In the genomic region with DNA sequence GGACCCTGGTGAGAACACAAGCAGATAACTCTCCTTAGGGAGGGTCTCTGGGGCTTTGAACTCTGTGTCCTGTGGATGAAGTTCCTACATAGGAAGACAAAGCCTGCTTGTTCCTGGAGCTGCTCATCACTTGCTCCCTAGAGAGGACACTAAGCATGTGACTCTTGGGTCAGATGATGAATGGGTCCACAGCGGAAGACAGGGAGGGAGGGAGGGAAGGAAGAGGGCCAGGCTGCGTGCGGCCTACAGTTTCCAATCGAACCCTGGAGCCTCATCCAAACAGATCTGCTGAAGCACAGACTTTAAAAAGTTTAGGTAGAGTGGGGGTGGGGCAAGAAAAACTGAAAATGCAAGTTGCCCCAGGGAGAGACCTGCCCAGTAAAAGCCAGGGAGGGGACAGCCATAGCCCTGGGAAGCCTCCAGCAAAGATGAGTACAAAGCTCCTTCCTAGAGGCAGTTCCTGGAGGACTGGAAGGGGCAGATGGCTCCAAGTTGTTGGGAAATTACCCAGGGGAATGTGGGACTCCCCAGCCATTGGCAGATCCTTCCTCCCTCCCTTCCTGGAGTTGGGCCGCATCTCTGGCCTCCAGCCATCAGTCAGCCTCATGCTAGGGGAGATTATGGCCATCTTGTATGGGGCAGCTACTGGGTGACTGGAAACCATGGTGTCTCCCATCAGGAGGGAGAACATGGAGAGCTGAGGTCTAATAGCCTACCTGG, we compare ENCODE assay signal across 8 mouse cellular contexts. TPM values are rescaled to one million over a fixed set of nuclear protein-coding genes. Genes with fewer than 3 reads are reported as not detected.
A peak's percentile ranks its signal among the peaks of the same experiment; 100 is the strongest.
DNase-seq lines count a peak whose midpoint lies in the region; ATAC-seq and TF ChIP-seq lines count a peak whose summit lies in the region.

No protein-coding gene starts in this region.

- no peak for ATAC-seq in midbrain, embryonic 11.5 days (ENCODE audit: low FRiP score)

- H3K36me3 ChIP-seq in midbrain, embryonic 11.5 days (ENCODE audit: control insufficient read depth, insufficient read depth, low read length): no peaks in the 10 kb centered on the region

- DNase-seq in 3T3-L1 (ENCODE audit: low read depth, low spot score): peak; percentile 29
- DNase-seq in Muller cell, postnatal 12 days (ENCODE audit: inconsistent ontology term): peak; percentile 19
- peak; percentile 69 for DNase-seq in gastrocnemius, adult 2 months
- peak; percentile 65 to 78 for DNase-seq in kidney, postnatal 25 days
- DNase-seq in yolk sac, embryonic 10.5 days (ENCODE audit: low spot score): peak; percentile 66
- no peak for DNase-seq in midbrain, embryonic 11.5 days (ENCODE audit: low spot score, missing footprints)
- DNase-seq in T-cell, adult 2 months (ENCODE audit: low spot score): no peak
- no peak for DNase-seq in layer of hippocampus, adult 2 months (ENCODE audit: low spot score in 2 of 2)

- WGBS in midbrain, embryonic 11.5 days: 90% methylated on average over 5 of the region's 5 CpGs

- no peaks in the 10 kb centered on the region for H3K27me3 ChIP-seq in midbrain, embryonic 11.5 days (ENCODE audit: control insufficient read depth, insufficient read depth, low read length)

- no peaks in the 10 kb centered on the region for H3K9me3 ChIP-seq in midbrain, embryonic 11.5 days (ENCODE audit: control insufficient read depth, low read length)

- H3K4me1 ChIP-seq in midbrain, embryonic 11.5 days (ENCODE audit: control insufficient read depth, insufficient read depth, low read length): peaks cover 6% of the 10 kb centered on the region; the same call in 1 of the 2 replicates

- H3K27ac ChIP-seq in gastrocnemius, adult 2 months: peak overlapping the region; percentile 92; the same call in 1 of the 2 replicates
- no peak overlapping the region for H3K27ac ChIP-seq in midbrain, embryonic 11.5 days (ENCODE audit: low read depth, low read length)
- H3K27ac ChIP-seq in layer of hippocampus, adult 2 months: no peak overlapping the region

- intact Hi-C loops in gastrocnemius, adult 2 months (cut with DNase I): no loop called here

- TF ChIP-seq CTCF in gastrocnemius, adult 2 months (IDR thresholded peaks at IDR 0.05): no peak
- TF ChIP-seq CTCF in layer of hippocampus, adult 2 months (conservative IDR thresholded peaks at IDR 0.05): no peak

- H3K4me3 ChIP-seq in gastrocnemius, adult 2 months: no peak overlapping the region; the same call in 1 of the 2 replicates
- H3K4me3 ChIP-seq in midbrain, embryonic 11.5 days (ENCODE audit: low read depth, low read length): no peak overlapping the region
- no peak overlapping the region for H3K4me3 ChIP-seq in layer of hippocampus, adult 2 months

- no peak overlapping the region for H3K9ac ChIP-seq in midbrain, embryonic 11.5 days (ENCODE audit: low read length)

- no peak overlapping the region for H3K4me2 ChIP-seq in midbrain, embryonic 11.5 days

RNA-seq across cellular contexts. Expression of gene Scly, which starts 1.7 kb away (rescaled TPM):
- total RNA-seq in gastrocnemius, adult 2 months (2021): 10 to 100 TPM in 1 of 2 experiments, 1 to 10 TPM in 1; 8.1 to 11.5 TPM
- polyA plus RNA-seq in midbrain, embryonic 11.5 days (2014; fragmentation: Nextera tagmentation; extraction: Ambion mirVana): 10.1 and 11.0 TPM in 2 replicates
- total RNA-seq in layer of hippocampus, adult 2 months (2021): 10 to 100 TPM; 21.1 to 21.7 TPM

RNA-seq across cellular contexts. Expression of gene Espnl, which starts 22.0 kb away (rescaled TPM):
- not detected for total RNA-seq in gastrocnemius, adult 2 months (2021)
- polyA plus RNA-seq in midbrain, embryonic 11.5 days (2014; fragmentation: Nextera tagmentation; extraction: Ambion mirVana): 0.08 and 0.11 TPM in 2 replicates
- under 1 TPM; 0.05 to 0.10 TPM for total RNA-seq in layer of hippocampus, adult 2 months (2021)

RNA-seq across cellular contexts. Expression of gene Ube2f, which starts 49.8 kb away (rescaled TPM):
- 10 to 100 TPM; 52.1 to 61.6 TPM for total RNA-seq in gastrocnemius, adult 2 months (2021)
- 88.5 and 95.6 TPM in 2 replicates for polyA plus RNA-seq in midbrain, embryonic 11.5 days (2014; fragmentation: Nextera tagmentation; extraction: Ambion mirVana)
- total RNA-seq in layer of hippocampus, adult 2 months (2021): 10 to 100 TPM; 44.9 to 50.7 TPM

RNA-seq across cellular contexts. Expression of gene Klhl30, which starts 50.9 kb away (rescaled TPM):
- total RNA-seq in gastrocnemius, adult 2 months (2021): 10 to 100 TPM; 49.9 to 89.8 TPM
- 0.10 and 0.26 TPM in 2 replicates for polyA plus RNA-seq in midbrain, embryonic 11.5 days (2014; fragmentation: Nextera tagmentation; extraction: Ambion mirVana)
- total RNA-seq in layer of hippocampus, adult 2 months (2021): under 1 TPM in 1 of 2 experiments, not detected in 1; 0.15 TPM

Comparison
In these comparisons a context has a peak if more than half of its experiments do, and no peak if none do; other contexts are left out.
1. DNase-seq: peak in 3T3-L1 (single experiment), Muller cell, postnatal 12 days (single experiment), gastrocnemius, adult 2 months (single experiment), kidney, postnatal 25 days (2 of 2) and yolk sac, embryonic 10.5 days (single experiment); none in midbrain, embryonic 11.5 days (single experiment), T-cell, adult 2 months (single experiment) and layer of hippocampus, adult 2 months (0 of 2).